Mouse (Mus musculus) erythroblast, embryonic 14.5 days (primary cell): ENCODE results near the gene Fabp2.

Source experiments
- GATA1 ChIP-seq: IDR thresholded peaks from 2 replicates; pipeline ENCODE4 v1.6.1; 2012; ENCODE audit warnings: low read length, inconsistent platforms, mixed read lengths
- TAL1 ChIP-seq: IDR thresholded peaks from 3 replicates; pipeline ENCODE4 v1.6.1; 2012; ENCODE audit warnings: low read length, inconsistent platforms, mixed read lengths

GRCm38 (mm10) chr3:122921676-122922527 is 27.0 kb downstream of the Fabp2 start:
- TF ChIP-seq GATA1 (no peak), TAL1 (no peak)
